Comparison of ENCODE assay signal across 17 mouse cellular contexts in the genomic region with DNA sequence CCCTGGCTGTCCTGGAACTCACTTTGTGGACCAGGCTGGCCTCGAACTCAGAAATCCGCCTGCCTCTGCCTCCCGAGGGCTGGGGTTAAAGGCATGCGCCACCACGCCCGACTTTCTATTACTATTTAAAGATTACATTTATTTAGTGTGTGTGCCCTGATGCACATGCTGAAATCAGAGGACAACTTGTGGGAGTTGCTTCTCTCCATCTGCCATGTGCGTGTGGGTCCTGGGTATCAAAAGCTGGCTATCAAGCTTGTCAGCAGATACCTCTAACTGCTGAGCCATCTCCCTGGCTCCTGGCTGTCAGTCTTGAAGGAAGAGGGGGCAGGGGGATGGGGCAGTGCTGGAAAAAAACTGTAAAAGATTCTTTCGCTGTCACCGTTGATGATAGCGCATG. TPM values are rescaled to one million over a fixed set of nuclear protein-coding genes. Genes with fewer than 3 reads are reported as not detected.
"Had no signal": no experiment of that assay in that cellular context is flagged by ENCODE, and none has a peak within 500 bp of the region (broad histone marks: within the 10 kb centered on the region; RNA-seq: fewer than 3 reads in every experiment).

No protein-coding gene starts in this region.

- H3K27ac ChIP-seq: liver, embryonic 13.5 days; liver, embryonic 15.5 days; lung, embryonic 15.5 days; macrophage; neural tube, embryonic 12.5 days; stomach, embryonic 15.5 days; stomach, postnatal 0 days had no signal

- DNase-seq: liver, embryonic 13.5 days; liver, postnatal 0 days; lung, adult 2 months; lung, postnatal 14 days; lung, postnatal 36 days; right cerebral cortex, postnatal 14 days; thymus, adult 2 months; thymus, postnatal 25 days; thymus, postnatal 4 days had no signal

- ATAC-seq: liver, postnatal 0 days; lung, postnatal 0 days had no signal

- H3K9me3 ChIP-seq: liver, embryonic 13.5 days; liver, embryonic 15.5 days; lung, embryonic 15.5 days; neural tube, embryonic 12.5 days; stomach, embryonic 15.5 days had no signal

- H3K36me3 ChIP-seq: liver, embryonic 13.5 days; liver, embryonic 15.5 days; lung, embryonic 15.5 days; neural tube, embryonic 12.5 days; stomach, embryonic 15.5 days had no signal

- H3K4me1 ChIP-seq: liver, embryonic 13.5 days; liver, embryonic 15.5 days; lung, embryonic 15.5 days; megakaryocyte, embryonic 14.5 days; neural tube, embryonic 12.5 days; stomach, embryonic 15.5 days had no signal

- H3K4me2 ChIP-seq: liver, embryonic 13.5 days; liver, embryonic 15.5 days; lung, embryonic 15.5 days; neural tube, embryonic 12.5 days; stomach, embryonic 15.5 days had no signal

- H3K4me3 ChIP-seq: liver, embryonic 13.5 days; liver, embryonic 15.5 days; lung, embryonic 15.5 days; megakaryocyte, embryonic 14.5 days; neural tube, embryonic 12.5 days; stomach, embryonic 15.5 days had no signal

- H3K27me3 ChIP-seq: liver, embryonic 13.5 days; liver, embryonic 15.5 days; lung, embryonic 15.5 days; neural tube, embryonic 12.5 days; stomach, embryonic 15.5 days had no signal

- H3K9ac ChIP-seq: liver, embryonic 13.5 days; liver, embryonic 15.5 days; liver, postnatal 0 days; lung, embryonic 15.5 days; neural tube, embryonic 12.5 days; stomach, embryonic 15.5 days had no signal

RNA-seq across cellular contexts. Expression of a gene that starts 11.4 kb away (rescaled TPM):
- polyA plus RNA-seq: macrophage had no signal
